Mouse (Mus musculus) heart, embryonic 11.5 days (tissue): ENCODE measurements around the gene Gdf15. TPM values are rescaled to one million over a fixed set of nuclear protein-coding genes. Genes with fewer than 3 reads are reported as not detected.

ENCODE experiments used
- ATAC-seq: fragments of 200-750 bp; cut with Nextera tagmentation; replicated peaks from 2 replicates; pipeline ENCODE4 v1.8.0; 2017; ENCODE audit warnings: moderate library complexity; ENCODE audit not compliant: insufficient number of reproducible peaks, low FRiP score, low TSS enrichment
- H3K27ac ChIP-seq: fragments of 300-500 bp; sonication (generic); 2 replicates; pipeline ENCODE4 v1.5.1; 2014; ENCODE audit warnings: mild to moderate bottlenecking, low read depth, low read length
- H3K27me3 ChIP-seq: fragments of 300-500 bp; sonication (generic); 2 replicates; pipeline ENCODE4 v1.6.1; 2014; ENCODE audit warnings: mild to moderate bottlenecking, low read length, mixed read lengths; ENCODE audit not compliant: control insufficient read depth, insufficient read depth
- H3K36me3 ChIP-seq: fragments of 300-500 bp; sonication (generic); 2 replicates; pipeline ENCODE4 v1.6.1; 2014; ENCODE audit warnings: mild to moderate bottlenecking, low read length, moderate library complexity, mixed read lengths; ENCODE audit not compliant: control insufficient read depth, insufficient read depth
- H3K4me1 ChIP-seq: fragments of 300-500 bp; sonication (generic); 2 replicates; pipeline ENCODE4 v1.6.1; 2014; ENCODE audit warnings: low read length; ENCODE audit not compliant: control insufficient read depth, insufficient read depth
- H3K4me2 ChIP-seq: fragments of 300-500 bp; sonication (generic); 2 replicates; pipeline ENCODE4 v1.6.1; 2014; ENCODE audit warnings: mild to moderate bottlenecking, moderate library complexity
- H3K4me3 ChIP-seq: fragments of 300-500 bp; sonication (generic); 2 replicates; pipeline ENCODE4 v1.5.1; 2014; ENCODE audit warnings: low read depth, low read length
- H3K9ac ChIP-seq: fragments of 300-500 bp; sonication (generic); 2 replicates; pipeline ENCODE4 v1.6.1; 2014; ENCODE audit warnings: mild to moderate bottlenecking, low read depth, low read length, moderate library complexity
- H3K9me3 ChIP-seq: fragments of 300-500 bp; sonication (generic); replicated peaks from 2 replicates; pipeline ENCODE4 v1.6.1; 2016; ENCODE audit warnings: low read length; ENCODE audit not compliant: control insufficient read depth
- WGBS: fragments of 180-500 bp; shearing (Covaris S2); extraction: QIAGEN DNeasy Blood & Tissue Kit; methylation state at CpG from one replicate; pipeline ENCODE4 v1.1.7; 2014; ENCODE audit not compliant: insufficient replicate concordance; 5-methylcytosine and 5-hydroxymethylcytosine counted together
- polyA plus RNA-seq: library from polyadenylated mRNA; unstranded; fragments of >200 nt; fragmentation: Nextera tagmentation; extraction: Ambion mirVana; gene quantifications from 2 replicates; pipeline ENCODE4 v1.2.1, GENCODE M21; 2014

Gene Gdf15
- polyA plus RNA-seq, 1 experiment from 2014 or later, result 0.26 TPM

DNA sequence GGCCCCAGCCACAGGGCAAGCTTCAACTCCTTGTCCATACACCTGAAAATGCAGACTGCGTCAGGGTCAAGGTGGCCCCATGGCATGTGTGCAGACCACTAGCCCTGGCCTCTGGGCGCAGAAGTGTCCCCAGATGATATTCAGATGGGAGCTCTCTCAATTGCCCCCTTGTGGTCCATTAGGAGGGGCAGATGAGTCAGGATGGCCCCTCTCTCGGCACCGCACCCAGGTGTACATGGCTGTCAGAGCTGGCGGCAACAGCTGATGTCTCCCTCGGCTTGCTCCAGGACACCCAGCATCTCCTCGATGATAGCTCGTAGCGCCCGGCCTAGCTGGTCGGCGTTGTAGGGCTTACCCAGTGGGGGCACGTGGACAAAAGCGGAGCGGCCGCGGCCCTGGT lies 18.1 kb upstream of the Gdf15 start:
- no peak for ATAC-seq
- H3K36me3 ChIP-seq, result peaks cover 10% of the 10 kb centered on the region; the same call in 1 of the 2 replicates
- H3K9me3 ChIP-seq, result no peaks in the 10 kb centered on the region
- H3K27me3 ChIP-seq, result no peaks in the 10 kb centered on the region
- H3K4me2 ChIP-seq, result no peak overlapping the region
- H3K9ac ChIP-seq, result no peak overlapping the region
- peaks cover 40% of the 10 kb centered on the region for H3K4me1 ChIP-seq
- H3K4me3 ChIP-seq, result no peak overlapping the region
- no peak overlapping the region for H3K27ac ChIP-seq
- WGBS, result 95% methylated on average over 17 of the region's 17 CpGs

DNA sequence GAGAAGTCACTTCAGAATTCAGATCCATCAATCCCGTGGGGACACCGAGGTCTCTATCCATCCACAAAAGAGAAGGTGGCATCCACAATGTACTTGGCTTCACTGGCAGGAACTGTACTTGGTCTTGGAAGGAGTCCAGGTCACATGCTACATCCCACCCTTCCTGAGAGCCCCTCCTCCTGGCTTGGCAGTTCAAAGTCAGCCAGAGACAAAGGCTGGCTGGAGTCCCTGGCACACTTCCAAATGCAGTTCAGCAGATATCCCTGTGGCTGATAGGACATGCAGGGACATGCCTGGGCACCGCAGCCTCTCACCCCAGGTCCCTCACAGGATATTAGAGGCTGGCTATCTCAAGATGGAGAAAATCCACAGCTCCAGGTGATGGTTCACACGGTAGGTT lies 17.1 kb upstream of the Gdf15 start:
- H3K36me3 ChIP-seq, result peaks cover 10% of the 10 kb centered on the region; the same call in 1 of the 2 replicates
- no peak overlapping the region for H3K9ac ChIP-seq
- H3K4me1 ChIP-seq, result peaks cover 41% of the 10 kb centered on the region
- peak; percentile 62 for ATAC-seq
- no peaks in the 10 kb centered on the region for H3K27me3 ChIP-seq
- no peaks in the 10 kb centered on the region for H3K9me3 ChIP-seq
- 39% methylated on average over 4 of the region's 4 CpGs for WGBS
- 0 out of 2 replicates have a peak overlapping the region, but pooled peaks have one; percentile 2 for H3K4me2 ChIP-seq
- H3K27ac ChIP-seq, result peak overlapping the region; percentile 65
- H3K4me3 ChIP-seq, result no peak overlapping the region

DNA sequence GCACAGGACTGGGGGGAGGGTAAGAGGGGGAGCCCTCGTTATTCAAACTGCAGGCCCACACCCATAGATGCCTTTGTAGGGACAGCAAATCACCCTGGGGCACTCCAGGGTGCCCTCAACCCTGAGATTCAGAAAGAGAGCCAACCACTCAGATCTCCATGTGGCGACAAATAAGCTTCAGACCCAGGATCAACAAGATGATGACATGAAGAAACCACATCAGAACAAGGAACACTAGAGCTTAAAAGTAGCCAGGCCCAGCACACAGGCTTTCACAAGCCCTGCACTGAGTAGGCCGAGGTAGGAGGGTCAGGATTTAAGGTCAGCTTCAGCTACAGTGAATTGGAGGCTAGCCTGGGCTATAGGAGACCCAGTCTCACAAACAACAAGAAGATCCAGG lies 16.7 kb upstream of the Gdf15 start:
- 59% methylated on average over 3 of the region's 3 CpGs for WGBS
- Histone ChIP-seq H3K4me1 (peaks cover 41% of the 10 kb centered on the region), H3K9me3 (no peaks in the 10 kb centered on the region), H3K4me3 (no peak overlapping the region), H3K9ac (no peak overlapping the region), H3K36me3 (peaks cover 10% of the 10 kb centered on the region; the same call in 1 of the 2 replicates), H3K27me3 (no peaks in the 10 kb centered on the region), H3K4me2 (0 out of 2 replicates have a peak overlapping the region, but pooled peaks have one; percentile 2), H3K27ac (peak overlapping the region; percentile 65)
- ATAC-seq, result no peak

DNA sequence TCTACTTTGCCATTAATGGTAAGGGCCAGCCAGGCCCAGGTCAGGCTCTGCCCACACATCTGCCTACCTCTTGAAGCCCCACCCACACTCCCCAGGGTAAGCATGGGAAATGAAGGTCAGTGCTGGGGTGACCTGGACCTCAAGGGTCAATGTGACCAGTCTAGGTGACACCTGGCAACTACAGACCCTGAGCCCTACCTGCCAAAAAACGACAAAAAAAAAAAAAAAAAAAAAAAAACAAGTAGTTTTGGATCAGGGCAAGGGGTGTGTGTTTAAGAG lies 15.8 kb upstream of the Gdf15 start:
- ATAC-seq, result no peak
- Histone ChIP-seq H3K4me1 (peaks cover 41% of the 10 kb centered on the region), H3K9me3 (no peaks in the 10 kb centered on the region), H3K9ac (no peak overlapping the region), H3K36me3 (peaks cover 8% of the 10 kb centered on the region; the same call in 1 of the 2 replicates), H3K4me2 (no peak overlapping the region), H3K27me3 (no peaks in the 10 kb centered on the region), H3K4me3 (no peak overlapping the region), H3K27ac (peak overlapping the region; percentile 73)
- 14% methylated on average over 1 of the region's 1 CpGs for WGBS

DNA sequence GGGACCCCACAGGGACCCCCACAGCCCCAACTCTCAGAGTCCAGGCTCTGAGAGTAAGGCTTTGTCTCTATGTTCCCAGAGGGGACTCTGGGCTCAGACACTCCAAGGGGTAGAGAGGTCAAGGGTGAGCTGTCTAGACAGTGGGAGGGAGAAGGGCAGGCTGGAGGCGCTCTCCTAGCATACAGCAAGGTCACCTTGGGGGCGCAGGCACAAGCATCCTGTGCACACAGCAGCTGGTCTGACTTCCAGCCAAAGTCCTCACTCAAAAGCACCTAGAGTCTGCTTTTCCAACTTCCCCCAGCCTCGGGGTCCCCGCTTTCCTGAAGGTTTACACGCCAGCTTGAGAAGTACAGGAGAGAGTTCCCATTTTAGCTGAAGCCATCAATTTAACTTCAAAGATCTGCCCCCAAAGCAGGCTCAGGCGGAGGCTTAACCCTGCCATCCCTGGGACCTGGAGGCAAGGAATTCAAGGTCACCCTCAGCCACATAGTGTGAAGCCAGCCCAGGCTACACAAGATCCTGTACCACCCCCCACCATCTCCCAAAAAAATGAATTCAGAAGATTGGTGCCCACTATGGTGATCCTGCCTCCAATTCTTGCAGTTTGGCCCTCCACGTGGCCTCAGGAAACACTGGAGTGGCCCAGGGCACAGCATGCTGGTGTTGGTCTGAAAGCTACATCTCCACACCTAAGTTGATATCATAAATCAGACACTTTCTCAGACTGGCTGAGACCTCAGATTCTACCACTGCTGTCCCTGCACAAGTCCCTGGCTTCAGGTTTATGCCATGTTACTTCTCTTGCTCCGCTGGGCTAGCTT lies 15.3 kb upstream of the Gdf15 start:
- Histone ChIP-seq H3K4me3 (no peak overlapping the region), H3K27me3 (no peaks in the 10 kb centered on the region), H3K27ac (peak overlapping the region; percentile 73), H3K4me2 (no peak overlapping the region), H3K4me1 (peaks cover 41% of the 10 kb centered on the region), H3K9ac (peak overlapping the region; percentile 40; the same call in 1 of the 2 replicates), H3K36me3 (peaks cover 7% of the 10 kb centered on the region; the same call in 1 of the 2 replicates), H3K9me3 (no peaks in the 10 kb centered on the region)
- WGBS, result 53% methylated on average over 8 of the region's 8 CpGs
- ATAC-seq, result 0 out of 2 replicates have a peak, but pooled peaks have one; percentile 31

DNA sequence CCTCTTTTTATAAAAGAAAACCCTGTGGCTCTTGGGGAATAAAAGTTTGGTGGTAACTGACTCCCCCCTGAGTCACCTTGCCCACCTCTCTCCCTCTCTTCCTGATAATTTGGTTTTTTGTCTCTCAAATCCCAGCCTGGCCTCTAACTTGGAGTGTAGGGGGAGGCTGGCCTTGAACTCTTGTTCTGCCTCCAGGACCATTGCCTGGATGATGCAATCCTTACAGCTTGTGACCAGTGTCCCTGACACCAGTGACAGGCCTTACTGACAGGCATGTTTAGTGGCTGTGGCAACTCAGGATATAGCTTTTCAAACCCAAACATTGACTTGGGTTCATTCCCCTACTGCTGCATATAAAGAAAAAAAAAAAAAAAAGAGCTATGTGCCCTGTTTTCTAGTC lies 14.5 kb upstream of the Gdf15 start:
- H3K4me1 ChIP-seq, result peaks cover 41% of the 10 kb centered on the region
- H3K36me3 ChIP-seq, result peaks cover 2% of the 10 kb centered on the region; the same call in 1 of the 2 replicates

DNA sequence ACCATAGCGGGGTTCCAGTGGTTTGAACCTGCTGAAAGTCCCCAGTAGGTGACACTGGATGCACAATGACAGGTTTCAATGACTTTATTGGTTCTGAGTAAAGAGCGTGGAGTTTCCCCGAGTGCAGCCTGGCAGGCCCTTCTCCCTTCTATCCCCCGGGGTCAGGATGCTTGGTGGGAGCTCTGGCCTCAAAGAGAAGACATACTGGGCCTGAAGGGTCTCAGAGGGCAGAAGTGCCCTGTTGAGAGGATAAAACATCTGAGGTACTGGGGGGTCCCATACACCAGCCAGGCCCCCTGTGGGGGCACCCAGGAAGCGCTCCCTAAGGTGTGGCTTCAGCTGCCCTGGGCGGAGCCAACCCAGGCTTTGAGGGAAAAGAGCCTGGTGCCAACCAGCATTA lies 14.1 kb upstream of the Gdf15 start:
- Histone ChIP-seq H3K36me3 (peaks cover 2% of the 10 kb centered on the region; the same call in 1 of the 2 replicates), H3K27me3 (no peaks in the 10 kb centered on the region), H3K4me3 (no peak overlapping the region), H3K27ac (no peak overlapping the region), H3K4me1 (peaks cover 41% of the 10 kb centered on the region), H3K9me3 (no peaks in the 10 kb centered on the region), H3K9ac (no peak overlapping the region), H3K4me2 (no peak overlapping the region)
- ATAC-seq, result no peak
- WGBS, result 67% methylated on average over 6 of the region's 6 CpGs

More for the DNA sequence above, 14.5 kb upstream of the Gdf15 start:
- H3K9me3 ChIP-seq, result no peaks in the 10 kb centered on the region
- no peak overlapping the region for H3K4me2 ChIP-seq
- H3K9ac ChIP-seq, result no peak overlapping the region
- no peak for ATAC-seq
- H3K27me3 ChIP-seq, result no peaks in the 10 kb centered on the region
- no peak overlapping the region for H3K4me3 ChIP-seq
- H3K27ac ChIP-seq, result peak overlapping the region; percentile 73

DNA sequence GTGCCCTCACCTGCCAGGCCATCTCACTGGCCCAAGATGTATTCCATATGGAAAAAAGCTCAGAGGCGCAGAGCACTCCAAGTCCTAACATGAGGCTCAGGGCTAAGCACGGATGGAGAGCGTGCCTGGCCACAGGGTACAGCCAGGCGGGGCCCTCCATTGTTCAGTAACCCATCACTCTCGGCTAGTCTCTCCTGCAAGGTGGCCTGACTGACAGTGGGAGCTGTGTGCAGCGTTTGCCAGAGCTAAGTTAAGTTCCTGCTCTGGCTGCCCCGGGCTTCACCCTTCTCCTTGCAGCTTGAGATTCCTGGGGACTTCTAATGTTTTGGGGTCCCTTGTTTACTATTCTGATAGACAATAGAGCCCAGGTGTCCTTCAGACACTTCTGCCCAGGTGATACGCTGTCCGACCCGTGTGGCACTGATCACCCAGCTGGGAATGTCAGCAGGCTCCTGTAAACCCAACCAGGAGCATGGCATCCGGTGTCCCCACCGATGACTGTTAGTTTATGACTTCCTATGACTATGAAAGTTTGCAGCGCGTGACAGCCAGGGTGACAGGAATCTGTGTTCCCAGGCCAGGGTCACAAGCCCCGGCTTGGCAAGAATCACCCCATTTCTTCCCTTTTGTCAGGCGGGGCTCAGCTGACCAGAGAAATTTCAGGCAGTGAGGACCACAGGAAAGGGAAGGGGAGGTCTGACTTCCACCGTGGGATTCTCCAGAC lies 13.4 kb upstream of the Gdf15 start:
- Histone ChIP-seq H3K9ac (peak overlapping the region; percentile 24; the same call in 1 of the 2 replicates), H3K4me2 (no peak overlapping the region), H3K9me3 (no peaks in the 10 kb centered on the region), H3K4me3 (no peak overlapping the region), H3K27ac (no peak overlapping the region), H3K36me3 (no peaks in the 10 kb centered on the region), H3K4me1 (peaks cover 41% of the 10 kb centered on the region), H3K27me3 (no peaks in the 10 kb centered on the region)
- WGBS, result 64% methylated on average over 17 of the region's 17 CpGs
- no peak for ATAC-seq
